Mouse (Mus musculus): Measurements from ENCODE around the gene Kif1bp.

DNA sequence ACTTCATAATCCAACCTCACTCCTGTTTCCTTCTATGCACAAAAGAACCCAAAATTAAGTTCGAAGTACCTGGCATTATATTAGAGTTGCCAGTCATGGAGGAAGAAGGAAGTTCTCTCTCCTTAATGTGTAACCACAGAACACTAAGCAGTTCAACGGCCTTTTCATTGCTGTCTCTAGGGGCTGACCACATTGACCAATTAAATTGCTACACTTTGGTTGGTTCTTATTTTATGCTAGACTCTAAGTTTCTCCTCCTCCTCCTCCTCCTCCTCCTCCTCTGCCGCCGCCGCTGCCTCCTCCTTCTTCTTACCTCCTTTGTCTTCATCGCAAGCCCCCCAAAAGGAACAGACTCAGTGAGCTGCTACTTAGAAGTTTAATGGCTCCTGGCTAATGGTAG lies 66.7 kb downstream of the Kif1bp start:
- TF ChIP-seq CTCF (IDR thresholded peaks at IDR 0.05; ENCODE audit: control insufficient read depth, insufficient read depth, low read length) (no peak), POLR2A (IDR thresholded peaks at IDR 0.05; ENCODE audit: borderline replicate concordance, control insufficient read depth, low read depth, low read length) (no peak)
